Mouse (Mus musculus) small intestine, adult 2 months (tissue): ENCODE measurements around the gene Cd47.

Source experiments
- CTCF ChIP-seq: fragments of 200-500 bp; IDR thresholded peaks from 2 replicates; pipeline ENCODE4 v1.5.1; 2012; ENCODE audit warnings: low read depth, mild to moderate bottlenecking, control low read depth, inconsistent platforms, low read length, moderate library complexity, mixed read lengths; ENCODE audit not compliant: insufficient replicate concordance, insufficient read length; ENCODE audit errors: extremely low read depth
- POLR2A ChIP-seq: fragments of 200-500 bp; IDR thresholded peaks from 2 replicates; pipeline ENCODE4 v1.6.1; 2012; ENCODE audit warnings: low read depth, mild to moderate bottlenecking, control low read depth, inconsistent platforms, low read length, moderate library complexity

- TF ChIP-seq CTCF (no peak), POLR2A (no peak)
Observed at GRCm38 (mm10) chr16:49904248-49904930, 104.1 kb downstream of the Cd47 start.
